Mouse (Mus musculus): ENCODE results near the gene Egfr. TPM values are rescaled to one million over a fixed set of nuclear protein-coding genes. Genes with fewer than 3 reads are reported as not detected.

The Egfr gene
- polyA plus RNA-seq, 1 experiment from 2014 or later, result 7.2 TPM

DNA sequence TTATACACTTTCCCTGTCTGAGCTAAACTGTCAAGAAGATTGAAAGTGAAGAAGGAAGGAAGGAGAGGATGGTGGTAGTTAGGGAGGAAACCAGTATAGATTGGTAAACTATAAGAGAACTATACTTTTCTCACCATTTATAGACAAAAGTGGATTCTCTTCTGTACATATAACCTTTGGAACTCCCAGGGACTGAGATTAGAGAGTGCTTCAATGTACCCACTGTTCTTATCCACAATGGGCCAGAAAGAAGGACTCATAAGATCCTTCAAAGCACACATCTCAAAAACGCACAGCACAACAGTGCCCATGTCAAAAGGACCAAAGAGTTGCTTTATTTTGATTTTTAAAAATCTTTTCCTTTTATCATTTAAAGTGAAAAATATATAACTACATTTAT lies 148.2 kb downstream of the Egfr start:
- Histone ChIP-seq H3K36me3 (replicated peaks; ENCODE audit: control insufficient read depth, insufficient read depth) (no peaks in the 10 kb centered on the region), H3K4me2 (replicated peaks) (no peak overlapping the region), H3K27ac (no peak overlapping the region), H3K4me3 (replicated peaks; ENCODE audit: low read length) (no peak overlapping the region), H3K4me1 (replicated peaks; ENCODE audit: control insufficient read depth, insufficient read depth, low read length) (no peaks in the 10 kb centered on the region), H3K9ac (no peak overlapping the region), H3K27me3 (ENCODE audit: control insufficient read depth, insufficient read depth, low read length) (no peaks in the 10 kb centered on the region), H3K9me3 (ENCODE audit: control insufficient read depth, low read length) (no peaks in the 10 kb centered on the region)
- WGBS, result 86% methylated on average over 1 of the region's 1 CpGs
- ATAC-seq (ENCODE audit: low FRiP score) (no peak), DNase-seq (ENCODE audit: low spot score) (no peak)

DNA sequence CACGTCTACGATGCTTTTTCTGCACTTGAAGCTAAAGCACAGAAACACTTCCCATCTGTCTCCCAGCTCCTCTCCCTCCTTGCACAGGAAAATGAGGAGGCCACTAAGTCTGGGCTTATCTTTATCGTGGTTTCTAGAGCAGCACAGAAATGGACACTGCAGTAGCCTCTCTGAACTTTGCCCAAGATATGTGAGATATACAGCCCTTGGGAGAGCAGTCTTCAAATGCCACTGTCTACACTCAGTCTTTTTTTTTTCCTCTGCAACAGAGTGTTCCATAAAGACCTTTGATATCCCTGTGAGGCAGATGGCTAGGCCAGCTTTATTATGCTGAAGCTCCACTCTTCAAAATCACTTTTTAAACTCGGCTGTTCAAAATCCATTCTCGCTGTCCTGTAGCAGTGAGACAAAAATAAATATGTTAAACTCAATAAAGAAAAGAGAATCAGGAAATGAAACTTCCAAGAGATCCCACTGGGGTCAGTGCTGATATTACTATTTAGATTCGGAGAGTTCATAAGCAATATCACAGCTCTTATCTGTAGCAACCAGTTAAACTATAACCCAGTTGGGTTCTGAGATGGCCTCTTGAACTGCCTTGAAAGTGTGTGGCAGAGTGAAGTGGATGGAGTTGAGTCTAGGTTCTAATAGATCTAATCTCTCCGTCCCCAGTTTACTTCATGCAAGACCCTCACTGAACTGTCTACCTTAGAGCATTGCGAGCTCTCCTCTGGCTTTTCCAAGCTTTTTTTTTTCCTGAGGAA lies 148.8 kb downstream of the Egfr start:
- Histone ChIP-seq H3K36me3 (replicated peaks; ENCODE audit: control insufficient read depth, insufficient read depth) (no peaks in the 10 kb centered on the region), H3K4me1 (replicated peaks; ENCODE audit: control insufficient read depth, insufficient read depth, low read length) (no peaks in the 10 kb centered on the region), H3K4me2 (replicated peaks) (no peak overlapping the region), H3K27me3 (ENCODE audit: control insufficient read depth, insufficient read depth, low read length) (no peaks in the 10 kb centered on the region), H3K9me3 (ENCODE audit: control insufficient read depth, low read length) (no peaks in the 10 kb centered on the region), H3K27ac (no peak overlapping the region), H3K9ac (no peak overlapping the region), H3K4me3 (replicated peaks; ENCODE audit: low read length) (no peak overlapping the region)
- WGBS, result 93% methylated on average over 8 of the region's 8 CpGs
- DNase-seq (ENCODE audit: low spot score) (no peak), ATAC-seq (ENCODE audit: low FRiP score) (no peak)

DNA sequence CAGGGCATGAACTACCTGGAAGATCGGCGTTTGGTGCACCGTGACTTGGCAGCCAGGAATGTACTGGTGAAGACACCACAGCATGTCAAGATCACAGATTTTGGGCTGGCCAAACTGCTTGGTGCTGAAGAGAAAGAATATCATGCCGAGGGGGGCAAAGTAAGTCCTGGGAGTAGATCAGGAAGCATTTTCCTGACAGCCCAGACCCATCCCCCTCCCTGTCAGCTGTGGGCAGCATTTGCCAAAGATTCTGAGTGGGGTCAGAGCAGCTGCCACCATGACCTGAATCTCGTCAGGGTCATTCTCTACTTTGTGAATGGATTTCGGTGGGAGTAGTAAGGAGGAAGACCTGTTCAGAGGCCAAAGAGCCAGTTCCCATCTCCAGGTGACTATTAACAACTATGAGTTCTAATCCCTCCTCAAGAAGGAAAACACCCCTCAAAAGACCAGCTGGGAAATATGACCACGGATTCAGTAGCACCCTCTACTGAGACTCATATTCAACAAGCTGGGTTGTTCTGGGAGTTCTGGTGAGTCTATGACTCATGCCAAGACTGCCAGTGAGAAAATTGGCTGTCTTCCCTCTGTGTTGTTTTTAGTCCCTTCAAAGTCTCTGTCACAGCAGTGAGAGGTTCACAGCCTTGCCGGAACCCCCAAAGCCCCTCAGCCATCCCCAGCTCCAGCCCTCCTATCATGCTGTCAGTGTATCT lies 152.5 kb downstream of the Egfr start:
- H3K27me3 ChIP-seq (ENCODE audit: control insufficient read depth, insufficient read depth, low read length), result no peaks in the 10 kb centered on the region

GRCm38 (mm10) chr11:16905012-16905332 lies 153.0 kb downstream of the Egfr start:
- no peaks in the 10 kb centered on the region for H3K9me3 ChIP-seq (ENCODE audit: control insufficient read depth, low read length)
- H3K36me3 ChIP-seq (replicated peaks; ENCODE audit: control insufficient read depth, insufficient read depth), result no peaks in the 10 kb centered on the region
- DNase-seq (ENCODE audit: low spot score) (no peak), ATAC-seq (ENCODE audit: low FRiP score) (no peak)
- no peak overlapping the region for H3K27ac ChIP-seq
- H3K4me2 ChIP-seq (replicated peaks), result no peak overlapping the region
- H3K4me1 ChIP-seq (replicated peaks; ENCODE audit: control insufficient read depth, insufficient read depth, low read length), result no peaks in the 10 kb centered on the region
- no peak overlapping the region for H3K4me3 ChIP-seq (replicated peaks; ENCODE audit: low read length)
- H3K9ac ChIP-seq, result no peak overlapping the region
- H3K27me3 ChIP-seq (ENCODE audit: control insufficient read depth, insufficient read depth, low read length), result no peaks in the 10 kb centered on the region
- 78% methylated on average over 3 of the region's 3 CpGs for WGBS

More for the DNA sequence above, 152.5 kb downstream of the Egfr start:
- no peak overlapping the region for H3K4me3 ChIP-seq (replicated peaks; ENCODE audit: low read length)
- no peak overlapping the region for H3K9ac ChIP-seq
- no peaks in the 10 kb centered on the region for H3K9me3 ChIP-seq (ENCODE audit: control insufficient read depth, low read length)
- H3K27ac ChIP-seq, result no peak overlapping the region
- DNase-seq (ENCODE audit: low spot score) (no peak), ATAC-seq (ENCODE audit: low FRiP score) (no peak)
- WGBS, result 81% methylated on average over 8 of the region's 8 CpGs
- no peaks in the 10 kb centered on the region for H3K4me1 ChIP-seq (replicated peaks; ENCODE audit: control insufficient read depth, insufficient read depth, low read length)
- no peak overlapping the region for H3K4me2 ChIP-seq (replicated peaks)
- no peaks in the 10 kb centered on the region for H3K36me3 ChIP-seq (replicated peaks; ENCODE audit: control insufficient read depth, insufficient read depth)

GRCm38 (mm10) chr11:16906530-16906929 lies 154.5 kb downstream of the Egfr start:
- DNase-seq (ENCODE audit: low spot score), result no peak
- no peaks in the 10 kb centered on the region for H3K36me3 ChIP-seq (replicated peaks; ENCODE audit: control insufficient read depth, insufficient read depth)
- no peaks in the 10 kb centered on the region for H3K27me3 ChIP-seq (ENCODE audit: control insufficient read depth, insufficient read depth, low read length)
- H3K9me3 ChIP-seq (ENCODE audit: control insufficient read depth, low read length), result no peaks in the 10 kb centered on the region
- H3K4me1 ChIP-seq (replicated peaks; ENCODE audit: control insufficient read depth, insufficient read depth, low read length), result no peaks in the 10 kb centered on the region
- H3K9ac ChIP-seq, result no peak overlapping the region
- 95% methylated on average over 2 of the region's 2 CpGs for WGBS
- H3K4me2 ChIP-seq (replicated peaks), result no peak overlapping the region
- H3K4me3 ChIP-seq (replicated peaks; ENCODE audit: low read length), result no peak overlapping the region
- ATAC-seq (ENCODE audit: low FRiP score), result no peak
- no peak overlapping the region for H3K27ac ChIP-seq

DNA sequence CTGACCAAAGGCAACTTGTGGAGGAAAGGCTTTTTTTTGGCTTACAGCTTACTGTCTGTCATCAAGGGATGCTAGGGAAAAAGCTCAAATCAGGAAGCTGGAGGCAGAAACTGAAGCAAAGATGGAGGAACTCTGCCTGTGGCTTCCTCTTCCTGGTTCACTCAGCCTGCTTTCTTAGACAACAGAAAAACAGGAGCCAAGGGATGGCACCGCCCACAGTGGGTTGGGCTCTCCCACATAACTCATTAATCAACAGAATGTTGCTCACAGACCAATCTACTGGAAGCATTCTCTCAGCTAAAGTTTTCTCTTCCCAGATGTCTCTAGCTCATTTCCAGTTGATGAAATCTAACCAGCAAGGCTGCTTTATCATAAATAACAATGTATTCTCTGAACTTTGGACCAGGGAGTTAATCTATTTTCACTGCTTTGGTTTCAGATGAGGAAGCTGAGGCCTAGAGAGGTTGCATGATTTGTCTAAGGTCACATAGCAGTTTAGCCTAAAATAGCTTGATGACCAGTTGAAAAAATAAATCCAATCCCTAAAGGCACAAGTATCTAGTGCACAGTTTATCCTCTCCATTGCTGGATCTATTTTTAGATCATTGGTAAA lies 155.6 kb downstream of the Egfr start:
- Histone ChIP-seq H3K4me1 (replicated peaks; ENCODE audit: control insufficient read depth, insufficient read depth, low read length) (no peaks in the 10 kb centered on the region), H3K4me3 (replicated peaks; ENCODE audit: low read length) (no peak overlapping the region), H3K27ac (no peak overlapping the region), H3K9ac (no peak overlapping the region), H3K27me3 (ENCODE audit: control insufficient read depth, insufficient read depth, low read length) (no peaks in the 10 kb centered on the region), H3K9me3 (ENCODE audit: control insufficient read depth, low read length) (no peaks in the 10 kb centered on the region), H3K36me3 (replicated peaks; ENCODE audit: control insufficient read depth, insufficient read depth) (no peaks in the 10 kb centered on the region), H3K4me2 (replicated peaks) (no peak overlapping the region)
- 93% methylated on average over 1 of the region's 1 CpGs for WGBS
- ATAC-seq (ENCODE audit: low FRiP score) (no peak), DNase-seq (ENCODE audit: low spot score) (no peak)

DNA sequence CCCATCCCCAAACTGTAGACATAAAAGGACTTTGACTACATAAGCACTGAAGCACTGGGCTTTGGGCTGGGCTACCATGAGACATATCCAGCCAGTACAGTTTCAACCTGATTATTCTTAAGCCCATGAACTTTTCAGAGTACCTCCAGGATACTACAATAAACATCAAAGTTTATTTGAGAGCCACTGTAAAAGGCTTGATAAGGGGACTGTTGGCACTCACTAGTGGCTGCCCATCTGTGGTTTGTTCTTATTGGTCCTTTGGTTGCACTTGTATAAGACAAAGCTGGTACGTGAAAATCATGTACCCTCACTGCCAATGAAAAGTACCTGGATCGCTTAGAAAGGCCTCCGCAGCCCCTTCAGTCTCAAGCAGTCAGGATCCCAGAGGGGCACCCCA lies 162.8 kb downstream of the Egfr start:
- WGBS, result 74% methylated on average over 3 of the region's 3 CpGs
- H3K27ac ChIP-seq, result no peak overlapping the region
- H3K4me3 ChIP-seq (replicated peaks; ENCODE audit: low read length), result no peak overlapping the region
- no peaks in the 10 kb centered on the region for H3K9me3 ChIP-seq (ENCODE audit: control insufficient read depth, low read length)
- H3K27me3 ChIP-seq (ENCODE audit: control insufficient read depth, insufficient read depth, low read length), result no peaks in the 10 kb centered on the region
- no peak for ATAC-seq (ENCODE audit: low FRiP score)
- H3K9ac ChIP-seq, result no peak overlapping the region
- no peaks in the 10 kb centered on the region for H3K36me3 ChIP-seq (replicated peaks; ENCODE audit: control insufficient read depth, insufficient read depth)
- no peaks in the 10 kb centered on the region for H3K4me1 ChIP-seq (replicated peaks; ENCODE audit: control insufficient read depth, insufficient read depth, low read length)
- no peak overlapping the region for H3K4me2 ChIP-seq (replicated peaks)
- no peak for DNase-seq (ENCODE audit: low spot score)

- 66% methylated on average over 5 of the region's 5 CpGs for WGBS
- Histone ChIP-seq H3K4me2 (replicated peaks) (no peak overlapping the region), H3K9me3 (ENCODE audit: control insufficient read depth, low read length) (no peaks in the 10 kb centered on the region)
Measured at GRCm38 (mm10) chr11:16915850-16916249, 163.8 kb downstream of the Egfr start.

DNA sequence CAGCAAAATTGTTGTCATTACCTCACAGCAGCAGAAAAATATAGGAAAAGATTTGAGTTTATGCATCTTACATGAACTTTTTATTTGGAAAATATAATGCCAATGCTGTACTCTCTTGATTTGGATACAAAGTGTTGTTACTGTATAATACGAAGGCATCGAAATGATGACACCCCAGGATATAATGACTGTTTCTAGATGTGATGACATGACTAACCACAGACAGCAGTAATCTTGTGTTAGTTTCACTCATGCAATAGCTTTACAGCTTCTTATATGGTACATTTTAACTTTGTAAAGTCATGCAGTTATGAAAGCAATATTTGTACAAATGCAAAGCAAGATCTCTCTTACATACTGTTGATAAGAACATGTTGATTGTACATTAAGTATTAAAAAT lies 165.5 kb downstream of the Egfr start:
- H3K4me3 ChIP-seq (replicated peaks; ENCODE audit: low read length), result no peak overlapping the region
- WGBS, result 96% methylated on average over 2 of the region's 2 CpGs
- H3K4me1 ChIP-seq (replicated peaks; ENCODE audit: control insufficient read depth, insufficient read depth, low read length), result no peaks in the 10 kb centered on the region

More at GRCm38 (mm10) chr11:16915850-16916249, 163.8 kb downstream of the Egfr start:
- no peaks in the 10 kb centered on the region for H3K27me3 ChIP-seq (ENCODE audit: control insufficient read depth, insufficient read depth, low read length)
- no peaks in the 10 kb centered on the region for H3K4me1 ChIP-seq (replicated peaks; ENCODE audit: control insufficient read depth, insufficient read depth, low read length)
- ATAC-seq (ENCODE audit: low FRiP score) (no peak), DNase-seq (ENCODE audit: low spot score) (no peak)
- no peak overlapping the region for H3K27ac ChIP-seq
- no peak overlapping the region for H3K9ac ChIP-seq
- H3K36me3 ChIP-seq (replicated peaks; ENCODE audit: control insufficient read depth, insufficient read depth), result no peaks in the 10 kb centered on the region
- H3K4me3 ChIP-seq (replicated peaks; ENCODE audit: low read length), result no peak overlapping the region

More for the DNA sequence above, 165.5 kb downstream of the Egfr start:
- Histone ChIP-seq H3K27me3 (ENCODE audit: control insufficient read depth, insufficient read depth, low read length) (no peaks in the 10 kb centered on the region), H3K36me3 (replicated peaks; ENCODE audit: control insufficient read depth, insufficient read depth) (no peaks in the 10 kb centered on the region), H3K4me2 (replicated peaks) (no peak overlapping the region), H3K27ac (no peak overlapping the region), H3K9me3 (ENCODE audit: control insufficient read depth, low read length) (no peaks in the 10 kb centered on the region), H3K9ac (no peak overlapping the region)
- no peak for ATAC-seq (ENCODE audit: low FRiP score)
- no peak for DNase-seq (ENCODE audit: low spot score)
